Mouse (Mus musculus) kidney, embryonic 16.5 days (tissue): Measurements from ENCODE around the gene Bptf. TPM values are rescaled to one million over a fixed set of nuclear protein-coding genes. Genes with fewer than 3 reads are reported as not detected.

Experiments used
- ATAC-seq: fragments of 200-750 bp; cut with Nextera tagmentation; 2 replicates; pipeline ENCODE4 v1.8.0; 2017; ENCODE audit warnings: moderate TSS enrichment; ENCODE audit not compliant: low FRiP score, low TSS enrichment
- H3K27ac ChIP-seq: fragments of 300-500 bp; sonication (generic); 2 replicates; pipeline ENCODE4 v1.5.1; 2014; ENCODE audit warnings: low read length
- H3K27me3 ChIP-seq: fragments of 300-500 bp; sonication (generic); 2 replicates; pipeline ENCODE4 v1.6.1; 2014; ENCODE audit warnings: low read length, control low read depth, mixed read lengths; ENCODE audit not compliant: insufficient read depth
- H3K36me3 ChIP-seq: fragments of 300-500 bp; sonication (generic); 2 replicates; pipeline ENCODE4 v1.6.1; 2014; ENCODE audit warnings: low read length, control low read depth, mixed read lengths; ENCODE audit not compliant: insufficient read depth
- H3K4me1 ChIP-seq: fragments of 300-500 bp; sonication (generic); 2 replicates; pipeline ENCODE4 v1.6.1; 2014; ENCODE audit warnings: low read length, control low read depth, mixed read lengths; ENCODE audit not compliant: insufficient read depth
- H3K4me2 ChIP-seq: fragments of 300-500 bp; sonication (generic); replicated peaks from 2 replicates; pipeline ENCODE4 v1.6.1; 2014; ENCODE audit warnings: low read depth, low read length
- H3K4me3 ChIP-seq: fragments of 300-500 bp; sonication (generic); 2 replicates; pipeline ENCODE4 v1.5.1; 2014; ENCODE audit warnings: mild to moderate bottlenecking, low read length
- H3K9ac ChIP-seq: fragments of 300-500 bp; sonication (generic); replicated peaks from 2 replicates; pipeline ENCODE4 v1.6.1; 2014; ENCODE audit warnings: low read length
- H3K9me3 ChIP-seq: fragments of 300-500 bp; sonication (generic); 2 replicates; pipeline ENCODE4 v1.6.1; 2016; ENCODE audit warnings: low read length, control low read depth
- WGBS: fragments of 180-500 bp; shearing (Covaris S2); extraction: QIAGEN DNeasy Blood & Tissue Kit; methylation state at CpG from one replicate; pipeline ENCODE4 v1.1.7; 2014; 5-methylcytosine and 5-hydroxymethylcytosine counted together
- polyA plus RNA-seq: library from polyadenylated mRNA; unstranded; fragments of >200 nt; fragmentation: Nextera tagmentation; extraction: Ambion mirVana; gene quantifications from 2 replicates; pipeline ENCODE4 v1.2.1, GENCODE M21; 2015

Bptf gene
- polyA plus RNA-seq, 1 experiment from 2014 or later = 27.7 TPM

DNA sequence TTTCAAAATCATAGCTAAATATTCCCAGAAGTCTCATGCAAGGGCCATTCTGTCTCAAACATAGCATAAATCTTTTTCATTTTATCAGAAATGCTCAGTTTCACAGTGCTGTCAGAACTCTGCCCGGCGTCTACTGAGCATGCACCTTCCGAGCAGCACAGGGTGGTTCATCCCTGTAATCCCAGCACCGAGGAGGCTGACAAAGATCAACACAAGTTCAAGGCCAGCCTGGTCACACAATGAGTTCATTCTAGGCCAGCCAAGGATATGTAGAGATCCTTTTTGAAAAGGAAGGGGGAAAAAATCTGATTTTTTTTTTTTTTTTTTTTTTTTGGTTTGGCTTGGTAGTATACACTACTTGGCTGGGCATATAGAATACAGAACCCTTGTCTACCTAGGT is 6.9 kb downstream of the Bptf start:
- no peak overlapping the region for H3K4me2 ChIP-seq
- H3K9ac ChIP-seq = no peak overlapping the region
- no peaks in the 10 kb centered on the region for H3K27me3 ChIP-seq
- no peaks in the 10 kb centered on the region for H3K9me3 ChIP-seq
- no peak for ATAC-seq
- WGBS = 76% methylated on average over 4 of the region's 4 CpGs
- peaks cover 29% of the 10 kb centered on the region for H3K4me1 ChIP-seq
- no peaks in the 10 kb centered on the region for H3K36me3 ChIP-seq
- H3K4me3 ChIP-seq = no peak overlapping the region
- no peak overlapping the region for H3K27ac ChIP-seq

DNA sequence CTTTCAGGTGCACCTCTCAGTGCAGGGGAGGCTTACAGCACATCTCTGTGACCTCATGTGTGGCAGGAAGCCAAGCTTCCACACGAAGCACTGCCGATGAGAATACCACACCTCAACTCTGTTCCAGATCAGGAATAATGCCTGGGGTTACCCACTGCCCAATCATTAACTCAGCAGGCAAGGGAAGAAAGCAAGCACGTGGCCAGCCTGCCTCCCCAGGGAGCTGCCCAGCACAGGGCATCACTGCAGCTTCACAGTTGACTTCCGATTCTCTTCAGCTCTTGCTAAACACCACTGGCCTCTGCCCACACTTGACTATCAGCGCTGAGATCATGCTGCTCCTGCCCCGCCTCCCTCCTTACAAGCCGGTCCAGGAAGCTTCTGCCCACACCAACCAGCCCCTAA is 7.6 kb downstream of the Bptf start:
- Histone ChIP-seq H3K4me3 (no peak overlapping the region), H3K9me3 (no peaks in the 10 kb centered on the region), H3K36me3 (no peaks in the 10 kb centered on the region), H3K9ac (no peak overlapping the region; the same call in 1 of the 2 replicates), H3K27ac (peak overlapping the region; percentile 57; the same call in 1 of the 2 replicates), H3K4me1 (peaks cover 23% of the 10 kb centered on the region), H3K27me3 (no peaks in the 10 kb centered on the region), H3K4me2 (no peak overlapping the region)
- WGBS = 19% methylated on average over 7 of the region's 7 CpGs
- ATAC-seq = peak; percentile 96

DNA sequence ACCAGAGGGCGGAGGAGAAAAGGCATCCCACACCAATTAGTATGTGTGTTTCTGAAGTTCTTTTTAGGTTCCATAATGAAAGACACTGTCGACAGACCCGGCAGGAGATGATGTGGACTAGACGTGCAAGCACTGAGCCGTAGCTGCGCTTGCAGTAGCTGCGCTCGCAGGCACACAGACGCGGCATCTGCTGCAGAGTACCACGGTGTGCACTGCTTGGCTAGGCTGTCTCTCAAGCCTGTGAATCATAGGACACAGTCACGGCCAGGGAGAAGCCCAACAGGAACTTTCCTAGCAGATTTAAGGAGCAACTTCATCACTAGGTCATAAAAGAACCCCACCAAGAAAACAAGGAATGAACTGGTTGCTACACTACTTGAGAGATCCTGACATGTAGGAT is 14.1 kb downstream of the Bptf start:
- Histone ChIP-seq H3K27me3 (no peaks in the 10 kb centered on the region), H3K27ac (no peak overlapping the region), H3K36me3 (no peaks in the 10 kb centered on the region), H3K4me2 (no peak overlapping the region), H3K9me3 (no peaks in the 10 kb centered on the region), H3K4me3 (no peak overlapping the region), H3K4me1 (peaks cover 25% of the 10 kb centered on the region), H3K9ac (no peak overlapping the region)
- 69% methylated on average over 12 of the region's 12 CpGs for WGBS
- no peak for ATAC-seq

DNA sequence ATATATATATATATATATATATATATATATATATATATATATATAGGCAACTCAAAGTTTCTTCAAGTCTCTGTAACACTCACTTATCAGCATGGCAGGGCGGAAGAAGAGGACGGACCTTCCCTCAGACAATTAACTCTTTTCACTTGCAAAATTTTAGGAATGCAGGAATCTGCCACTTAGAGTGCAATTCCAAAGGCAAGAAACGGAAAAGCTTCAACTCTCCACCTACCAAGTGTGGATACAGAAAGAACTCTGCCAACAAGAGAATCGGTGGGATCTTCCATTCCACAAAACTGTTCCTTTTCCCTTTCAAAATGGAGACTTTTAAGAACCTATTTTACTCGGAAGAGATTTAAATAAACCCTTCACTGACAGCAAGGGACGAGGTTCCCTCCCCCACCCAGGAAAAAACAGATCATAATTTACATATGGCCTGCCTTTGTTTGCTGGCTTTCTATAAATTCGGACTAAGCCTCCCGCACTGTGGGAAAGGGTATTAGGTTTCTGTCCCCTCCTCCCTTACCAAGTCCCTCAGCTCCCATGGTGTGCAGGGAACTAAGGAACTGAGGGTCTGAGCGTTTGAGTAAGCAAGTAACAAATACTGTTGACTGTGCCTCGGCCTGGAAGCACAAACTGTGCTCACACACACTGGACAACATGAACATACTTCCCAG is 17.9 kb downstream of the Bptf start:
- 21% methylated on average over 10 of the region's 10 CpGs for WGBS
- H3K4me3 ChIP-seq = peak overlapping the region; percentile 20
- ATAC-seq = 0 out of 2 replicates have a peak, but pooled peaks have one; percentile 49
- H3K27me3 ChIP-seq = no peaks in the 10 kb centered on the region
- peaks cover 13% of the 10 kb centered on the region for H3K36me3 ChIP-seq
- peak overlapping the region; percentile 73 for H3K27ac ChIP-seq
- H3K9ac ChIP-seq = peak overlapping the region; percentile 17; the same call in 1 of the 2 replicates
- H3K9me3 ChIP-seq = no peaks in the 10 kb centered on the region
- H3K4me2 ChIP-seq = peak overlapping the region; percentile 34
- H3K4me1 ChIP-seq = peaks cover 25% of the 10 kb centered on the region

DNA sequence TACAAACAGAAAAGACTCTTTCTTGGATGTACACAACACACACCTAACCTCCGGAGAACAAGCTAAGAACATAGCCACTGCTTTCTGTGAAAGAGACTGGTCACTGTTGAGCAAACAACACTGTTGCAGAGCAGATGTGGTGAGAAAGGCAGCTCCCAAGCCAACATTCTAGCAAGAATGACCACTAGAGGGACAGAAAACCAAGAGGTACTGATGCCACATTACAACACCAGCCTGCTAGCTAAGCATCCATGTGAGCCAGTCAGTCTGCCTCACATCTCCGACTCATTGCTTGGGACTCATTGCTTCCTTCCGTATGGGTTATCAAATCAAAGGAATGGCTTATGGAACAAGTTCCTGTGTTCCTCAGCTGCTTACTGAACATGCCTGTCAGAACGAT is 18.8 kb downstream of the Bptf start:
- WGBS = 64% methylated on average over 4 of the region's 4 CpGs
- Histone ChIP-seq H3K4me2 (no peak overlapping the region), H3K9ac (no peak overlapping the region), H3K36me3 (peaks cover 13% of the 10 kb centered on the region), H3K27me3 (no peaks in the 10 kb centered on the region), H3K27ac (peak overlapping the region; percentile 38; the same call in 1 of the 2 replicates), H3K9me3 (no peaks in the 10 kb centered on the region), H3K4me3 (no peak overlapping the region), H3K4me1 (peaks cover 25% of the 10 kb centered on the region)
- ATAC-seq = 0 out of 2 replicates have a peak, but pooled peaks have one; percentile 36

DNA sequence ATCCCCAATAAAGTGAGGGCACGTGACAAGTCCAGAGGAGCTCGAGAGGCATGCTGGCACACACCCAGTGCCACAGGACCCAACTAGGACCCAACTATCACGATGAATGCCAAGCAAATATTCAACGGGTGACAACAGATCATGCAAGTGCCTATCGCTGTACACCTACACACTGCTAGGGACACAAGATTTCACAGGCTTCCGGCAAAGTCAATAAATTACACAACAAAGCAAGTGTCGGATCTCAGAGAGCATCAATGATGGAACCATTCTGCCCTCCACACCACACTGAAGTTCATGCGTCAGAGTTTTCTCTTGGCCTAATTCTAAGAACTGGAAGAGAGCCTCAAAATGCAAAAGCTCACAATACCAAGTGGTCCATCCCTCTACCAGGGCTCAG is 22.3 kb downstream of the Bptf start:
- WGBS = 92% methylated on average over 8 of the region's 8 CpGs
- no peaks in the 10 kb centered on the region for H3K27me3 ChIP-seq
- no peak overlapping the region for H3K9ac ChIP-seq
- H3K4me3 ChIP-seq = no peak overlapping the region
- peaks cover 17% of the 10 kb centered on the region for H3K4me1 ChIP-seq
- H3K27ac ChIP-seq = no peak overlapping the region
- H3K36me3 ChIP-seq = peaks cover 13% of the 10 kb centered on the region
- no peak overlapping the region for H3K4me2 ChIP-seq
- ATAC-seq = no peak
- H3K9me3 ChIP-seq = no peaks in the 10 kb centered on the region

DNA sequence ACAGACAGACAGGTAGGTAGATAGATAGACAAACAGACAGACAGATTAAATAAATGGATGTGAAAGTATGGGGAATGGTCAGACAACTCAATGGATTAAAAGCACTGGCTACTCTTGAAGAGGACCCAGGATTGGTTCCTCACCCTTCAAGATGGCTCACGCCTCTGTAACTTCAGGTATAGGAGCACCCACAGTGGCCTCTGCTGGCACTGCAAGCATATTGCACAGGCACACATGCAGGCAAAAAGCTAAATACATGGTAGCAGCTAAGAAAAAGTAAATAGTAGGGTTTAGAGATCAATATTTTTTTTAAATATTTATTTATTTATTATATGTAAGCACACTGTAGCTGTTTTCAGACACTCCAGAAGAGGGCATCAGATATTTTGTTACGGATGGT is 23.0 kb downstream of the Bptf start:
- Histone ChIP-seq H3K4me1 (peaks cover 9% of the 10 kb centered on the region), H3K9ac (no peak overlapping the region), H3K9me3 (no peaks in the 10 kb centered on the region), H3K4me3 (no peak overlapping the region), H3K27me3 (no peaks in the 10 kb centered on the region), H3K27ac (no peak overlapping the region), H3K36me3 (peaks cover 13% of the 10 kb centered on the region), H3K4me2 (no peak overlapping the region)
- no peak for ATAC-seq
- WGBS = 96% methylated on average over 2 of the region's 2 CpGs

DNA sequence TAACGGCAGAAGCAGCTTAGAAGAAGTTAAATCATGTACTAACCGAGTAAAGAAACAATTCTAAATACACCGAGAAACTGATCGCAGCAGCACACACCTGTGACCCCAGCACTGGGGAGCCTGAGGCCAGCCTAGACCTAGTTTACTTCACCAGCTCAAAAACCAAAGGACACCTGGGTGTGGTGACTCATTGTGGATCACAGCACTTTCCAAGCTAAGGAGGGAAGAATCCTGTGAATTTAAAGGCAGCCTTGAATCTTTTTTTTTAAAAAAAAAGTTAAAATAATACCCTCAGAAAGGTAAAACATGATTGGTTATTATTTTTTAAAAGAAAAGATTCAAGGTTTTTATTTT is 24.2 kb downstream of the Bptf start:
- Histone ChIP-seq H3K27me3 (no peaks in the 10 kb centered on the region), H3K36me3 (peaks cover 13% of the 10 kb centered on the region), H3K27ac (no peak overlapping the region), H3K9ac (no peak overlapping the region), H3K9me3 (no peaks in the 10 kb centered on the region), H3K4me1 (peaks cover 4% of the 10 kb centered on the region), H3K4me2 (no peak overlapping the region), H3K4me3 (no peak overlapping the region)
- ATAC-seq = no peak
- 76% methylated on average over 4 of the region's 4 CpGs for WGBS

DNA sequence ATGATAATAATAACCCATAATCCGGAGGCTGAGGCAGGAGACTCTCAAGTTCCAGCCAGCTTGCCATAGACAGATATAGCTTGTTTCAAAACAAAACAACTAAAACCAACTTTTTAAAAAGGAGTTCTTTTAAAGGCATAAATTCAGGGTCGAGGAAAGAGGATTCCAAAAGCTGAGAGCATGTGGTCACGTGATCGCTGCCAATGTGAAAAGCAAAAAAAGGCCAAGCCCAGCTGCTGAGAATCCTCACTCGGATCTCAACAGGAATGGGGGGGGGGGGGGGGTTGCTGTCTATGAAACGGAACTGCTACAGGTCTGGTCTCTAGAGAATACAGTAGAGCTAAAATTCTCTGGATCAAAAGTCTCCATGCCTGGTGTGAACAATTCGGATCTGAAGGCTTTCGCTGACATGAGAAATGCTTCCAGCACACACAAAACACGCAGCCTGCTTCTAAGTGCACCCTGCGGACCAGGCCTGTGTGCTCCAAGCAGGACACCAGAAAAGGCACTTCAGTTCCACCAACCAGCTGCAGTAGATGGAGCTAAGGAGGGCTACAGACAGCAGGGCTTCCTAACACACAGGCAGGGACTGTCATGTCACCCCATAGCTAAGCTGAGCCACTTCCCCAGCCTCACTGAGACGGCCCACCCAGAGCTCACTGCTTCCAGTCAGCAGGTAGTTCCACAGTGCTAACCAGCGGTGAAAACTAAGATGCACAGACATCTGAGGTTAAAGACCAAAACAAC is 24.8 kb downstream of the Bptf start:
- H3K36me3 ChIP-seq = peaks cover 13% of the 10 kb centered on the region
- no peak overlapping the region for H3K4me2 ChIP-seq
- no peak overlapping the region for H3K4me3 ChIP-seq
- peaks cover 10% of the 10 kb centered on the region for H3K4me1 ChIP-seq
- no peaks in the 10 kb centered on the region for H3K9me3 ChIP-seq
- WGBS = 71% methylated on average over 12 of the region's 12 CpGs
- no peak for ATAC-seq
- no peaks in the 10 kb centered on the region for H3K27me3 ChIP-seq
- H3K27ac ChIP-seq = no peak overlapping the region
- H3K9ac ChIP-seq = no peak overlapping the region

DNA sequence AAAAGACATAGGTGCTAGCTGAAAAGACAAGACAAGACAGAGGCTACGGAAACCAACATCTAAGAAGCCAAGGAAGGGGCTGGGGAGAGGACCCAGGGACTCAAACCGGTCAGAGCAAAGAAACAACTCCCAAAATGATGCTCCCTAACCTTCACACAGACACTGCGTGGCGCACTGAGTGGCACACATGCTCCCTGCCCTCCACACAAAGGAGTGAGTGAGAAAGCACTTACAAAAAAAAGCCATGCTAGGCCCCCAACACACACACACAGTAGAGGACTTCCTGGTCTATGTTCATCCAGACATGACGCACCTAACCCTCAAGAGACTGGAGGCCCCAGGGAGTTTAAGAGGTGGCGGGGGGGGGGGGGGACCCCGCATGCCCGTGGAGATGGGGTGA is 25.5 kb downstream of the Bptf start:
- Histone ChIP-seq H3K27ac (0 out of 2 replicates have a peak overlapping the region, but pooled peaks have one; percentile 43), H3K27me3 (no peaks in the 10 kb centered on the region), H3K4me1 (peaks cover 11% of the 10 kb centered on the region), H3K36me3 (peaks cover 13% of the 10 kb centered on the region), H3K4me3 (no peak overlapping the region), H3K4me2 (no peak overlapping the region), H3K9ac (no peak overlapping the region), H3K9me3 (no peaks in the 10 kb centered on the region)
- ATAC-seq = no peak
- WGBS = 84% methylated on average over 5 of the region's 8 CpGs
